Mouse (Mus musculus) bone marrow macrophage, adult 2 months (primary cell): ENCODE measurements around the gene Ccdc57.

Experiments
- CTCF ChIP-seq: IDR thresholded peaks from 2 replicates; pipeline ENCODE4 v1.5.1; 2012; ENCODE audit warnings: low read depth, mild to moderate bottlenecking, low read length, moderate library complexity
- POLR2A ChIP-seq: IDR thresholded peaks from 2 replicates; pipeline ENCODE4 v1.6.1; 2012; ENCODE audit warnings: mild to moderate bottlenecking, low read depth, low read length, borderline replicate concordance

- TF ChIP-seq CTCF (no peak), POLR2A (no peak)
These were observed 120.6 kb downstream of the Ccdc57 start for GRCm38 (mm10) chr11:120812068-120812467.
